ENCODE assay signal across 9 mouse cellular contexts in the genomic region with DNA sequence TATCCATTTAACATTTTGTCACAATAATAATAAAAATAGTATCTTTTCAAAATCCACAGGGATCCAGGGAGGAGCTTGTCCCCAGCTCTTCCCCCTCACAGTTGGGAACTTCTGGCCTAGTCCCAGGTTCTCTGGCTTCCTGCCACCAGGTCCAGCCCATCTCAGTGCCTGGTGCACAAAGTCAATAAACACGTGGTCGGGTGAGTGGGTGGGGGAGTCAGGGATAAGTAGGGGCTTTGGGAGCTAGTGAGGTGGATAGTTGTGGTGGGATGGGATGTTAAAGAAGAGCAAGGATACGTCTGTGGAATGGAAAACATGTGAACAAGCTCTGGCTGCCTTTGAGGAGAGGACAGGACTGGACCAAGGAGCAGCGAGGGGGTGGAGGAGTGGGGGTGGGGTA. TPM values are rescaled to one million over a fixed set of nuclear protein-coding genes. Genes with fewer than 3 reads are reported as not detected.
DNase-seq lines count a peak whose midpoint lies in the region; ATAC-seq and TF ChIP-seq lines count a peak whose summit lies in the region.
"Had no signal": no experiment of that assay in that cellular context is flagged by ENCODE, and none has a peak within 500 bp of the region (broad histone marks: within the 10 kb centered on the region; RNA-seq: fewer than 3 reads in every experiment).

No protein-coding gene starts in this region.

- WGBS in kidney, adult 2 months: 8% methylated on average over 4 of the region's 4 CpGs
- WGBS in lung, embryonic 15.5 days: 9% methylated on average over 4 of the region's 4 CpGs

- no peaks in the 10 kb centered on the region for H3K9me3 ChIP-seq in lung, embryonic 15.5 days

- no peak for TF ChIP-seq CTCF in kidney, adult 2 months (conservative IDR thresholded peaks at IDR 0.05; ENCODE audit: insufficient read depth, insufficient read length, low read depth, low read length)

- no peaks in the 10 kb centered on the region for H3K36me3 ChIP-seq in kidney, adult 2 months (ENCODE audit: control insufficient read depth, insufficient read depth, low read length)
- no peaks in the 10 kb centered on the region for H3K36me3 ChIP-seq in lung, embryonic 15.5 days

- peak overlapping the region; percentile 45; the same call in 1 of the 2 replicates for H3K4me2 ChIP-seq in lung, embryonic 15.5 days

- peak overlapping the region; percentile 100 for H3K27ac ChIP-seq in kidney, adult 2 months (ENCODE audit: insufficient read depth, low read depth, low read length)
- peak overlapping the region; percentile 93 for H3K27ac ChIP-seq in lung, embryonic 15.5 days

- no peak overlapping the region for H3K4me3 ChIP-seq in kidney, adult 2 months (ENCODE audit: insufficient read depth, low read depth, low read length)
- H3K4me3 ChIP-seq in lung, embryonic 15.5 days: no peak overlapping the region

- TF ChIP-seq POLR2A in kidney, adult 2 months (IDR thresholded peaks at IDR 0.05; ENCODE audit: low read depth, low read length): no peak

- peak; percentile 64 for DNase-seq in adrenal gland, adult 2 months
- DNase-seq in adrenal gland, postnatal 4 days (ENCODE audit: low spot score in 2 of 2): no peak
- DNase-seq in R1 (ENCODE audit: low read depth, low spot score): peak; percentile 85
- DNase-seq in gastrocnemius, postnatal 25 days: peak; percentile 83
- peak; percentile 87 for DNase-seq in kidney, adult 2 months
- peak; percentile 81 to 89 for DNase-seq in urinary bladder, postnatal 4 days (ENCODE audit: low spot score in 2 of 2)
- no peak for DNase-seq in right cerebral cortex, adult 2 months (ENCODE audit: low spot score in 2 of 2)

- H3K9ac ChIP-seq in lung, embryonic 15.5 days: 0 out of 2 replicates have a peak overlapping the region, but pooled peaks have one; percentile 15

- no peak for ATAC-seq in lung, embryonic 15.5 days (ENCODE audit: borderline replicate concordance, extremely low read depth, low FRiP score, low TSS enrichment)

- peaks cover 35% of the 10 kb centered on the region for H3K4me1 ChIP-seq in kidney, adult 2 months (ENCODE audit: control insufficient read depth, insufficient read depth, low read length)
- peaks cover 39% of the 10 kb centered on the region for H3K4me1 ChIP-seq in lung, embryonic 15.5 days

- no peaks in the 10 kb centered on the region for H3K27me3 ChIP-seq in kidney, adult 2 months (replicated peaks; ENCODE audit: control insufficient read depth, insufficient read depth, low read length)
- H3K27me3 ChIP-seq in lung, embryonic 15.5 days: no peaks in the 10 kb centered on the region

RNA-seq across cellular contexts. Expression of gene Tnfsf13, which starts 0.8 kb away (rescaled TPM):
- total RNA-seq in adrenal gland, adult 2 months (2021): 1 to 10 TPM; 1.6 to 2.4 TPM
- polyA plus RNA-seq in adrenal gland, adult 2 months (2012; rRNA removed): 2.2 and 2.4 TPM in 2 replicates
- total RNA-seq in adrenal gland, postnatal 4 days (2021): 1 to 10 TPM; 4.2 to 5.2 TPM
- total RNA-seq in gastrocnemius, postnatal 25 days (2021): 1 to 10 TPM in 1 of 2 experiments, under 1 TPM in 1; 0.67 to 1.5 TPM
- polyA plus RNA-seq in kidney, adult 2 months (2012; rRNA removed): 3.8 and 4.1 TPM in 2 replicates
- polyA plus RNA-seq in lung, embryonic 15.5 days (2015; fragmentation: Nextera tagmentation; extraction: Ambion mirVana): 1.0 and 1.1 TPM in 2 replicates
- polyA plus RNA-seq: neural tube, embryonic 11.5 days had no signal

RNA-seq across cellular contexts. Expression of gene Senp3, which starts 4.5 kb away (rescaled TPM):
- 10 to 100 TPM; 65.5 to 75.5 TPM for total RNA-seq in adrenal gland, adult 2 months (2021)
- polyA plus RNA-seq in adrenal gland, adult 2 months (2012; rRNA removed): 34.3 and 37.5 TPM in 2 replicates
- total RNA-seq in adrenal gland, postnatal 4 days (2021): 10 to 100 TPM; 86.6 to 90.7 TPM
- total RNA-seq in gastrocnemius, postnatal 25 days (2021): 10 to 100 TPM; 19.1 to 23.5 TPM
- polyA plus RNA-seq in kidney, adult 2 months (2012; rRNA removed): 41.8 and 43.5 TPM in 2 replicates
- 72.5 and 81.1 TPM in 2 replicates for polyA plus RNA-seq in lung, embryonic 15.5 days (2015; fragmentation: Nextera tagmentation; extraction: Ambion mirVana)

RNA-seq across cellular contexts. Expression of gene Tnfsf12, which starts 9.3 kb away (rescaled TPM):
- total RNA-seq in adrenal gland, adult 2 months (2021): 10 to 100 TPM; 19.8 to 37.1 TPM
- polyA plus RNA-seq in adrenal gland, adult 2 months (2012; rRNA removed): 44.7 and 57.4 TPM in 2 replicates
- total RNA-seq in adrenal gland, postnatal 4 days (2021): 10 to 100 TPM; 23.0 to 23.1 TPM
- total RNA-seq in gastrocnemius, postnatal 25 days (2021): 10 to 100 TPM in 1 of 2 experiments, 1 to 10 TPM in 1; 8.3 to 11.6 TPM
- polyA plus RNA-seq in kidney, adult 2 months (2012; rRNA removed): 55.5 and 65.1 TPM in 2 replicates
- 8.3 and 8.9 TPM in 2 replicates for polyA plus RNA-seq in lung, embryonic 15.5 days (2015; fragmentation: Nextera tagmentation; extraction: Ambion mirVana)

RNA-seq across cellular contexts. Expression of gene Tnfsfm13, which starts 9.5 kb away (rescaled TPM):
- total RNA-seq in adrenal gland, adult 2 months (2021): 1 to 10 TPM; 3.1 to 7.0 TPM
- 12.7 and 18.9 TPM in 2 replicates for polyA plus RNA-seq in adrenal gland, adult 2 months (2012; rRNA removed)
- total RNA-seq in adrenal gland, postnatal 4 days (2021): 1 to 10 TPM; 3.1 to 4.6 TPM
- total RNA-seq in gastrocnemius, postnatal 25 days (2021): 1 to 10 TPM in 1 of 2 experiments, under 1 TPM in 1; 0.87 to 2.1 TPM
- 11.0 and 11.6 TPM in 2 replicates for polyA plus RNA-seq in kidney, adult 2 months (2012; rRNA removed)
- 4.3 and 5.9 TPM in 2 replicates for polyA plus RNA-seq in lung, embryonic 15.5 days (2015; fragmentation: Nextera tagmentation; extraction: Ambion mirVana)

RNA-seq across cellular contexts. Expression of gene Eif4a1, which starts 14.2 kb away (rescaled TPM):
- 100 to 1,000 TPM; 509 to 543 TPM for total RNA-seq in adrenal gland, adult 2 months (2021)
- 85.0 and 144 TPM in 2 replicates for polyA plus RNA-seq in adrenal gland, adult 2 months (2012; rRNA removed)
- 100 to 1,000 TPM; 640 to 673 TPM for total RNA-seq in adrenal gland, postnatal 4 days (2021)
- 100 to 1,000 TPM in 1 of 2 experiments, 10 to 100 TPM in 1; 99.8 to 102 TPM for total RNA-seq in gastrocnemius, postnatal 25 days (2021)
- 200 and 244 TPM in 2 replicates for polyA plus RNA-seq in kidney, adult 2 months (2012; rRNA removed)
- polyA plus RNA-seq in lung, embryonic 15.5 days (2015; fragmentation: Nextera tagmentation; extraction: Ambion mirVana): 595 and 603 TPM in 2 replicates

Comparison
In these comparisons a context has a peak if more than half of its experiments do, and no peak if none do; other contexts are left out.
1. DNase-seq: peak in adrenal gland, adult 2 months (single experiment), R1 (single experiment), gastrocnemius, postnatal 25 days (single experiment), kidney, adult 2 months (single experiment) and urinary bladder, postnatal 4 days (2 of 2); none in adrenal gland, postnatal 4 days (0 of 2) and right cerebral cortex, adult 2 months (0 of 2).